Mouse (Mus musculus): Measurements from ENCODE around the gene Mctp1.
"Not testable (repeated sequence)": the region's sequence is repeated elsewhere in the genome, so short reads cannot be mapped to it uniquely, and the experiment has no call there.

Mctp1 gene

DNA sequence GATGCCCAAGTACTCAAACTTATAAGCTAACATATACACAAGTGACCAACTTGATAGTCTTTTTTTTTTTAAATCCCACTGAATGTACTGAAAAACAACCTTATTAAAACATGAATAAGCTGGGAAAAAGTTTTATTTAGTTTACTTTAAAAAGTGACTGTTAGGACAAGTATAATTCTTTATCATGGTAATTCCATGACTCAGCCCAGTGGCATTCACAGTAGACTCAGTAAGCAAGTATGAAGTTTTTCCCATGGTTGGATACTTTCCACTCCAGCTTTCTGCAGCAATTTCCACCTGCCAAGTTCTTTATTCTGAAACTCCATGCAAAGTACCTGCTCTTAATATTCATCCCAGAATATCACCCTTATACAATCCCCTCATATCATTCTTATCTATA is 97.3 kb downstream of the Mctp1 start:
- in situ Hi-C loops (cut with MboI; ENCODE audit: low sequenced_read_pairs), result no loop called here

DNA sequence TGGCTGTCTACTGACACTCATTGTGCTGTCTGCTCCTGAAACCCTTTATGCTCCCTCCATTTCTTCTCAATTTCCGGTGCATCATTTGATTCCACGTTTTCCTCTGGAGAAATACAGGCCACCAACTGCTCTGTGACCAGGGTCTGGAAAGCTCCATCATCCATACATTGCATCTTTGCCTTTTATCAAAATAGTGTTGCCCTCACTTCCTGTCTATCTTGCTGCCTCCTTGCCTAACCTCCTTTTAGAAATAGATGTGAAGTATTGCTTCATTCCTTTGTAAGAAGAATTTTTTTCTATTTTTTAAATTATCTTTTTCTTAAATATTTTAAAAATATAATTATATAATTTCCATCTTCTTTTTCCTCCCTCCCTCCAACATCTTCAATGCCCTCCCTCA is 98.7 kb downstream of the Mctp1 start:
- in situ Hi-C loops (cut with MboI; ENCODE audit: low sequenced_read_pairs), result no loop called here

DNA sequence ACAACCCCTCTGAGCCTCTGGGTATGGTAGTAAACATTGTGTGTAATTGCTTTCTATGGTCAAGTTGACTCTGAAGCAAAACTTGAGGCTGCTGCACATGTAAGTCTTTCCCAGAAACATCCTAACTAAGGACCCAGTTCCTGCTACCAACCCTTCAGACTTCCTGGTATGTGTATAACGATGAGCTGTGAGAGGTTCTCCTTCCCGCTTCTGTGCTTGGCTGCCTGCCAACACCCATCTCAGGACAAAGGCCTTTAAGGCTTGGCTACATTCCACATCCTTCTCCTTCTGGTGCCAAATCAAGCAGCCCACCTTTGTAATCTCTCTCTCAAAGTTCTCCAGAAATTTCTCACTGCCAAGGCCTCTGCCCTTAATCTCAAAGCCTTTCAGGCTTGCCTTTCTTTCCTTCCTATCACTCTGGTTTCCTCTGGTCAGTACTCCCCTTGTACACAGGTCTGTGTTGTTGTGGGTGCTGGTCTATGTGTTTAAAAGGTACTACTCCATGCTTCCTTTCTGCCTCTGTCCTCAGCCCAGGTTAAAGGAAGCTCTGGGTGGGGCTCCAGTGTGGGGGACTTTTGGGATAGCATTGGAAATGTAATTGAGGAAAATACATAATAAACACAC is 99.9 kb downstream of the Mctp1 start:
- in situ Hi-C loops (cut with MboI; ENCODE audit: low sequenced_read_pairs), result no loop called here

DNA sequence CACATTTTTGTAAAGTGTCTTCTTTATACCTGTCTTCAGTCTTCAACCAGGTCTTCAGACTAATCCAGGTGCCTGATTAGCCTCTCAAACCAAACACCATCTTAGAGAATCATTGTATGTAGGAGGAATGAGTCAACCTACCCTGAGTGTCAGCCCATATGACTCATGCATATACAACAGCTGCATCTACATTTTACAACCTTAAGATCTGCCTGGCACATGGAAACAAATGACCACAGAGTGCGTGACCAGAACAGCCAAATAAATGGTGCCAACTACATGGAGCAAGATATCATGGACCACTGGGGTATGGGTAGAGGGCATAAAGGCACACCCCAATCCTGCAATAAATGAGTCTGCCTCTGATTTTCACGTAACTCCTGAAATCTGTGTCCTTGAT is 131.6 kb downstream of the Mctp1 start:
- in situ Hi-C loops (cut with MboI; ENCODE audit: low sequenced_read_pairs), result no loop called here

DNA sequence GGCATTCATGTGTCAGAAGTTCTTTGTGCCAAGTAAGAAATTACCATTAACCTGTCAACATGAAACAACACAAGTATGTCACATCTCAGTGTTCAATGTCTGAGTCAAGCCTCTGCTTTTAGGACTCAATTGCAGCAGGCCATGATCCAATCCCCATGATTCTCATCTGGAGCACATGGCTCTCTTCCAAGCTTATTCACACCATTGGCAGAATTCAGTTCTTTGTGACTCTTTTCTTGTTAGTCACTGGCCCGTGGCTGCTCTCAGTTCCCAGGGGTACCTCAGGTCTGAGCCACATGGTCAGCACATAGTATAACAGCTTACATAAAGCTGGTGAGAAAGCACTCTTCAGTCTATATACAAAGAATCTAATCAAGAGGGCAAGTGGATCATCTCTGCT is 138.8 kb downstream of the Mctp1 start:
- in situ Hi-C loops (cut with MboI; ENCODE audit: low sequenced_read_pairs), result no loop called here

DNA sequence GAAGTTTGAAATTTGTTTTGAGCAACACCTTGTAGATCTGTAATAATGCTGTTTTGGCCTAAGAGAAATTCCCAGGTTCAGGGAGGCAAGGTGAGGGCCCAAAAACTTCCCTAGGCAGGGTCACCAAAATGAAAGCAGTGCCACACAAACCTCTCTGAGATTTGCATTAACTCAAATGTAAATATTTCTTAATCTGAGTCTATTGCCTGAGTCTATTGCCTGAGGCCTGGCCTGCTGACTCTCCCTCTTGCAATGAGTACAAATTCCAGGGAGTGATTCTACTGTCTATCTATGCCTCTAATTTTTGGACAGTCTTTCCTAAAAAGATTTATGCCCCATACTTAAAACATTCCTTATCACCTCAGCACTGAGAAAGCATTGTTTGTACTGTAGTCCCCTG is 143.0 kb downstream of the Mctp1 start:
- in situ Hi-C loops (cut with MboI; ENCODE audit: low sequenced_read_pairs), result no loop called here

DNA sequence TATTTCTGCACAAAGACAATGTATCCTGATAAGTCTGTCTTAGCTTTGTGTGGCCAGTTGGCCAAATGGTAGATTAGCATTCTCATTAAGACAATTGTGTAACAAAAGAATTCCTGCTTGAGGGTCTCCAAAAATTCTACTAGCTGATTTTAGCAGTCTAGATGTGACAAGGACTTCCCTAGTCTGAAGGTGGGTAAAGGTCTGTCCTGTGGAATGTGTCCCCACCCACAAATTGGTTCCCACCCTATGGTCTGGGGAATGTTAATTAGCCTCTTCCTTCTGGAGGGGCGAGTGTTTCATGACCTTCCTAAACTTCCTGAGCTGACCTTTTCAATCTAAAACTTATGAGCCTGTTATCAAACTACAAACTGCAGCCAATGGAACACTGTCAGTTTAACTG is 143.4 kb downstream of the Mctp1 start:
- in situ Hi-C loops (cut with MboI; ENCODE audit: low sequenced_read_pairs), result no loop called here

DNA sequence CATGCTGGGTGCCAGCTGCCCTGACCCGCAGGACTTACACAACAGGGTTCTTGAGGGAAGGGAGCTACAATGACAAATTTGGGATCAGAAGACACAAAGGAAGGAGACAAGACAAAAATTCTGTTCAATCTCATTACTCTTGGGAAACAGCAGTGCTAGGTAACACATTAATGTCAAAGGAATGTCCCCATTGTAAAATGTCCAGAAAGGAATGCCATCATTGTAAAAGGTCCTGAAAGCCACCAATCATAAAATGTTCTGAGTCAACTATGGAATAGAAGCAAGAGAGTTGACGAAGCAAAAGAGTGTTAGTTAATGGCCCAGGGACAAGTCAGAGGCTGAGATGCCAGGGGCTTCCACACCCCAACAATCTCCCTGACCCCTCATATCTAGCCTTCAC is 145.6 kb downstream of the Mctp1 start:
- in situ Hi-C loops (cut with MboI; ENCODE audit: low sequenced_read_pairs), result no loop called here

DNA sequence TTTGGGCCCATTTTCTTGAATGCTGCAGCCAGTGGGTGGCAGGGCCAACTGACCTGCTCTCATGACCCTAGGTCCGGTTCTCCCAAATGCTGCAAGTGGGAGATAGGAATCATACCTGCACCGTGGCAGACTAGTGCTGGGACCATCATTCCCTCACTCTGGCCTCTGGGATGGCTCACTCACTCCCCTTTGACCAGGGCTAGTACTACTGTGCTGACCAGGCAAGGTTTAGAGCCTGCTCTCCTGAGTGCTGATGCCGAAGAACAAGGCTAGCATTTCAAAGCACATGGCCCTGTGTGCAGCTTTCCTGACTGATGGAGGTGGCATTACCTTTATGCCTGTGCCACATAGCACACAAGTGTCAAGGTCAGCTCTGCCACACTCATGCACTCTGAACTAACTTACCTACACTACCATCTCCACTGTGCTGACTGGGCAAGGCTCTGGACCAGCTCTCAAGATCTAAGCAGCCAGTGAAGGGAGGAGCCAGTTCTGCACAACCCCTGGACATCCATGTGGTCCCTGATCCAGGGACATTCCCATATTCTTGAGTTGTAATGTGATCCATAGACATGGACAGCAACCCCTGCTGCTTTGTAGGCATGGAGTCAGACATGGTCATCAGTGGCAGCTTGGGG is 146.7 kb downstream of the Mctp1 start:
- in situ Hi-C loops (cut with MboI; ENCODE audit: low sequenced_read_pairs), result no loop called here

DNA sequence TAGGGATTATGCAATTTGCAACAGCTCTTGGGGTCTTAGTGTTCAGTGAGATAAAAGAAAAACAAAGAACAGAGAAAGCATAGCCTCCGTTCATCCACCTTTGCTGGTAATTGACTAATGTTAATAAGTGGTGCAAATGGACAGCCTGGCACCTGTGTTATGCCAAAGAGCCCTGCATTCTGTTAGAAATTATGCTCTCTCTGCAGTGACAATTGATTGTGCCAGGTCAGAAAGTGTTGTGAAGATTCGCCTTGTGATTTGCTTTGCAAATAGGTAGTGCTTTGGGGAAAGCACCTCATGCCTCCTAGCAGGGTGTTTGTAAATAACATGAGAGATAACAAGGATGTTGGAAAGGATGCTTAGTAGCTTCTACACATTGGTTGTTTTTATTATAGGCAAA is 163.5 kb downstream of the Mctp1 start:
- in situ Hi-C loops (cut with MboI; ENCODE audit: low sequenced_read_pairs), result no loop called here

DNA sequence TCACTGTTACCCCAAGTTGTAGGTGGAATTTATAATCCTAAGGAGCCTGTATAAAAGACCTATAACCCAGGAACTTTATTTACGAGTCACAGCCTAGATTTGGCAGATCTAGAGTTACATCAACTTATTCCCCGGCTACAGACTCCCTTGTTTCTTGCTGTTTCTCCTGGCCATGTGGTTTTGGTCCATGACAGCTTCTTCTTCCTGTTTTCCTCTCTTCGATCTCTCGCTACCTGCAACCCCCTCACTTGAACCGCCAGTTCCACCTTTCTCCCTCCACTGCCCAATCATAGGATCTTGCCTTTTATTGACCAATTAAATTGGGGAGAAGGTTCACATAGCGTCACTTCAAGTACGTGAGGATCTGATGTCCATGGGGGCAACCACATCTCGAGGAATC is 176.6 kb downstream of the Mctp1 start:
- in situ Hi-C loops (cut with MboI; ENCODE audit: low sequenced_read_pairs), result no loop called here

DNA sequence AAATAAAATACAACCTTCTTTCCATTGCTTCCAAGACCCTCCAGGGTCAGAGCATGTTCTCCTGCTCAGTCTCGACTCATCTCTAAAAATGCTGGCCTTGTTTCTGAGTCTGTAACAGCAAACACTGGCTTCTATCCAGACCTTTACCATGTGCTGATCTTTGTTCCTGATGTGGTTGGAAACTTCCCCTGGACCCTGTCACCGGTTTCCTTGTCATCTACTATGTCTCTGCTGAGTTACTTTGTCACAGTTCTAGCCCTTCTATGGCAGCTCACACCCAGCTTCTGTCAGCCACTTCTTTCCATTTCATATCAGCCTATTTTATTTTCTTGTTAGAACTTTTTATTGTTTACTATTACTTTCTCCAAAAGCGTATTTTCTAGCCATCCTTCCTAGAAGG is 177.3 kb downstream of the Mctp1 start:
- in situ Hi-C loops (cut with MboI; ENCODE audit: low sequenced_read_pairs), result no loop called here

DNA sequence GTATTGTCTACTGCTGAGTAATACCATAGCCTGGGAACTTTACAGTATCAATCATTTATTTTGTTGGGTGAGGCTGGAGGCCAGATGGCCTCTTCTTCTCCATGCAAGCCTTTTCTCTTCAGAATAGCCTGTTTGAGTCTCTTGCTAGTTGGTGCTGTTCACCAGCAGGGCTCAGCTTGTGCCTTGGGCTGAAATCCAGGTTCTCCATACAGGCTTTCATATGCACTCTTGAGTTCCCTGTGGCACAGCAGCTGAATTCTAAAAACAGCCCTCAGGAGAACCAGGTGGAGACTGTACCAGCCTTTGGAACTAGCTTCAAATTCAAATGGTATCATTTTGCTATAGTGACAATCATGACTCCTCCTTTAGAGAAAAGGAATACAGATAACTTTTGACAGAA is 179.7 kb downstream of the Mctp1 start:
- in situ Hi-C loops (cut with MboI; ENCODE audit: low sequenced_read_pairs), result no loop called here

DNA sequence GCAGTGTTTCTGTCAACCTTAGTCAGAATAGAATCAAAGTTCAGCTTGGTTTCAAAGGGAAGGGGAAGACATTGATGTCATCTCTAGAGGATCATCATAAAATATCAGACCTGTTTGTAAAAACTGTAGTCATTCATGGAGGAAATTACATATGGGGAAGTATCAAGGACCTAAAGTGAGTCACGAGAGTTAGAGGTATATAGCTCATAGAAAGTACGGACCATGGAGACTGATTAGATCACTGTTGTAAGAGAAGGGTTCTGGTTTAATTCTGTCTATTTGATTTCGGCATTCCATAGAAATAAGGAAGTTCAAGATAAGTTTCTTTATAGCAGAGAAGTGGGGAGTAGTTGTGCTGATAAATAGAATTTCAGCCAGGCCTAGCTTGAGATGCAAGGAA is 181.7 kb downstream of the Mctp1 start:
- in situ Hi-C loops (cut with MboI; ENCODE audit: low sequenced_read_pairs), result no loop called here

DNA sequence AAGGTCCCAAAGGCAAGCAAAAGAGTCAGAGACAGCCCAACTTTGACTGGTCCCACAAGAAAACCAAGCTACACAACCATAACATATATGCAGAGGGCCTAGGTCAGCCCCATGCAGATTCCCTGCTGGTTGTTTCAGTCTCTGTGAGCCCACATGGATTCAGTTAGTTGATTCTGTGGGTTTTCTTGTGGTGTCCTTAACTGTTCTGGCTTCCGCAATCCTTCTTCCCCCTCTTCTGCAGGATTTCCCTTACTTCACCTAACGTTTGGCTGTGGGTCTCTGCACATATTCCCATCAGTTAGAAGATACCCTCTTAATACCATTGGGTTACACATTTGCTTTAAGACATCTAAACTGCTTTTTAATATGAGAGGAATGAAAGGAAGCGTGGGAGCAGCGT is 183.1 kb downstream of the Mctp1 start:
- in situ Hi-C loops (cut with MboI; ENCODE audit: low sequenced_read_pairs), result no loop called here

DNA sequence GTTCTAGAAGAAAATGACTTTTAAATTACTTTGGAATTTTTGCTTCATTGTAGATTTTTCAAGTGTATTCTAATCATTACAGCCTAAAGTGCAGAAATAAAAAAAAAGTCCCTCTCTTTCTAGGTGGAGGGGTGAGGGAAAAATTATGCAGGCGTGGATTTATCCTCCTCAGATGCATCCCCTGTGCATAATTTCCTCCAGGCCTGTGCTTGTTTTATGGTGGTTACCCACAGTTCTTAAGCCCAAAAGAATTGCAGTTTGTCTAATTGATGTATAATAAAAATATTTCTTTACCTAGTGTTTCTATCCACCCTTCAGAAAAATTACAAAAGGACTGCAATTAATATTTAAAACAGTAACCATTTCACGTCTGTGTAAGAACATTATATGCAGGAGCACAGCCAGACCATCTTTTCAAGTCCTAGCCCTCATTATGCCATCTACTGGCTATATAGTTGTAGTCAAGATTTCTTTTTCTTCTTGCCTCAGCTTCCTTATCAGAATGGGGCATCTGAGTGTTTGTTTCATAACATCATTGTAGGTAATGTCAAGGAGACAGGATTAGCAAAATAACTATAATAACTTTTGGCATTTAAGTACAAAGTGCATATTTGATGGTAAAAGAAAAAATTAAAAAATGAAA is 184.4 kb downstream of the Mctp1 start:
- in situ Hi-C loops (cut with MboI; ENCODE audit: low sequenced_read_pairs), result no loop called here

DNA sequence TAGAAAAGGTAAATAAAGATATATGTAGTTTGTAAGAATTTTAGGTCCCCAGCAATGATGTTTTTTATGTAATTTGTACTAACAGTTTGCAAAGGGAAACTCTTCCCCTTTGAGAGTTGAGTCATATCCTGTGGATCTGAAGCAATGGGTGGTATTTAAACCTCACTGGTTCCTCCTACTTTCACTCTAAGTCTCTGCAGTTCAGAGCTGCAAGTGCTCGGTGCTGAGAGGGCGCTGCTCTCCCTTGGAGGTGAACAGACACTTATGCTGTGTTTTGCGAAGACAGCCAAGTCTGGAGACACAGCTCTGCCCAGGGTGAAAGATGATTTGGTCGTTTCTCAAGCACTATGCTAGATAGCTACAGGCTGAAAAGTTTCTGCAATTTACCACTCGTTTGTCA is 195.1 kb downstream of the Mctp1 start:
- in situ Hi-C loops (cut with MboI; ENCODE audit: low sequenced_read_pairs), result no loop called here

DNA sequence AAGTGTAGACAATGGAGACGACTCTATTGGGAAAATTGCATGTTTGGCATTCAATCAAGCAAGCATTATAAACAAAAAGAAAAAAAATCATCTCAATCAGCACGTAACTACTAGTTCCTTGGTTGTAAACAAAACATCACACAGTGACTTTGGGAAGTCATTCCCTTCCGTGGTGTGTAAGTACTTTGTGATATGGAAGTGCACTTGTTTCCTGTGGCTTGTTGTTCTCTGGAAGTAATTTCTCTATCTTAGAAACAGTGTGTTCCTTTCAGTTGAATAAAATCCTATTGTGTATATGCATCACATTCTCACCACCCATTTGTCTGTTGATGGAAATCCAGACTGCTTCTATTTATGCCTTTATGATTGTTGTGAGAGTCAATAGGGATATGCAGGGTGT is 201.1 kb downstream of the Mctp1 start:
- in situ Hi-C loops (cut with MboI; ENCODE audit: low sequenced_read_pairs), result no loop called here

DNA sequence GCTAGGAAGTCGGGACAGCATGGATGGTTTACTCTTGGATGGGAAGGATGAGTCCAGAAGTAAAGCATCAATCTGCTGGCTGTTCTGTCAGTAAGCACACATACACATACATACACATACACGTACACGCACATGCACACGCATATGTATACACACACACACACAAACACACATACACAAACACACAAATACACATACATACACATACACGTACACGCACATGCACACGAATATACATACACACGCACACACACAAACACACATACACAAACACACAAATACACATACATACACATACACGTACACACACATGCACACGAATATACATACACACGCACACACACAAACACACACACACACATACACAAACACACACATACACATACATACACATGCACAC is 206.4 kb downstream of the Mctp1 start:
- in situ Hi-C loops (cut with MboI; ENCODE audit: low sequenced_read_pairs), result not testable (repeated sequence)

DNA sequence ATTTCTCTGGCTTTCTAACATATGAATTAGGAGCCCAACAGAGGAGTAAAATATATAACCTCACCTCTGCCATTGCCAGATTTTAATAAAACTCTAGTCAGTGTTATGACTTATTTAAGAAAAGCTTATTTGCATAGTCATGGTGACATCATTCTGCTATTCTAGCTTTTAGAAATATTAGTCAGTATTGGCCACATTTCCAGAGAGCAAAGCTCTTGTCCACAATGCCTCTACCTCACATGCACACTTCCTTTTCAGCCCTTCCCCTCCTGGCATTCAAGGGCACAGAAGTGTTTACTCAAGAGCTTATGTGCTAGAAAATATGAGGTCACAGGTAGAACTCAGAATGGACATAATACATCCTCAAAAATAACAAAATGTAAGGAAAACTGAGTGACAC is 206.9 kb downstream of the Mctp1 start:
- in situ Hi-C loops (cut with MboI; ENCODE audit: low sequenced_read_pairs), result no loop called here

DNA sequence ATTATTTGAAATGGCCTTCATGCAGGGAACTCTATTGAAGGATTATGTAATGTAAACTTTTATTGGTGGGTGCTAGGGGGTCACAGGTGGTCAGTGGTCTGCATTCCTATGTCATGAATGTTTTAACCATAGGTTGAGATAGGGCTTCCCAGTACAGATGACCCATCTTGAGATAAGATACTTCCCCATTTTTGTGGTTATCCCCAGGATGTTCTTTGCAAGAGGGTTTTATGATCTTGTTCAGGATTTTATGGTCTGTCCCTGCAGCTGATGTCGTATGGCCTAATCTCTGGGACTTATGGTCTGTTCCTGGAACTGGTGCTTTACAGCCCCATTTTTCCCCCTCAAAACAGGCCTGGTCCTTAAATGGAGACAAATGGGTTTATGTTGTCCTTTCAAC is 207.4 kb downstream of the Mctp1 start:
- in situ Hi-C loops (cut with MboI; ENCODE audit: low sequenced_read_pairs), result no loop called here

DNA sequence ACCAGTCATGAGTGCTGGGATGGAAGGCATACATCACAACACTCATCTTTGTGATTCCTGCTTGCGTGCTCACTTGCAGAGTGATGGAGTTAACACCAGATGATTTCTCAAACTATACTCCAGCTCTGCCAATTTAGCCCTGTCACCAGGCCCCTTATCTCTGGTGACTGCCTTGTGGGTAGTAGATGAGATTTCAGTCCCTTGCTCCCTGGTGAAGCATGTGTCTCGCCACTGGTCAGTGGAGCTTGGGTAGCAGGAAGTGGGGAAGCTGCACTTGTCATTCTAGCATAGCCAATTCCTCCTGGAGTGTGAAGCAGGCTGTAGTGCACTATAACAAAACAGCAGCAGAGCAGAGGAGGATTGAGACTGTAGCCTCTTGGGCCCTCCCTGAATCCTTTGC is 208.6 kb downstream of the Mctp1 start:
- in situ Hi-C loops (cut with MboI; ENCODE audit: low sequenced_read_pairs), result no loop called here

DNA sequence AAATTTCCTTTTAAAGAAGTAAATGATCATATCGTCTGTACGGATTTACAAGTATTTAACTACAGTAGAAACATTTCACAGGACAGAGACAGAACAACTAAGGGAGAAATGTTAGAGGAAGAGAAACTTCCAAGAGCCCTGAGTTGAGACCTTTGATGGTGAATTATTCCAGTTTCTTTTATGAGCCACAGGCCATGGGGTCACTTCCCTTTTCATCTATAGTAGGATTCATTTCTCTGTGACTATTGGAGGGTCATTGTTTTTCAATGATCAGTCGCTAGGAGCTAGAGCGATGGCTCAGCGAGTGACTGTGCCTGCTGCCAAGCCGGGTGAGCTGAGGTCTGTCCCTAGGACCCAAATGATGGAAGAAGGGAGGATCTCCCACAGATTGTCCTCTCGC is 212.7 kb downstream of the Mctp1 start:
- in situ Hi-C loops (cut with MboI; ENCODE audit: low sequenced_read_pairs), result no loop called here

Data from CH12F3 (cell line).